Mouse (Mus musculus) monocyte, adult 5-6 weeks (primary cell): ENCODE measurements at regions not wholly inside any gene's neighbourhood (a gene's known extent, or its start where the extent isn't known, plus 50 kb on each side); places are given as distances from the start of the nearest gene placed in this dataset.
"Not testable (repeated sequence)": the region's sequence is repeated elsewhere in the genome, so short reads cannot be mapped to it uniquely, and the experiment has no call there.

Experiments
- ATAC-seq: fragments of 153-309, 156-312 bp; replicated peaks from 2 replicates; pipeline ENCODE4 v1.8.0; 2017; ENCODE audit warnings: mild to moderate bottlenecking; ENCODE audit not compliant: low TSS enrichment, insufficient number of reproducible peaks, severe bottlenecking, poor library complexity, low FRiP score

DNA sequence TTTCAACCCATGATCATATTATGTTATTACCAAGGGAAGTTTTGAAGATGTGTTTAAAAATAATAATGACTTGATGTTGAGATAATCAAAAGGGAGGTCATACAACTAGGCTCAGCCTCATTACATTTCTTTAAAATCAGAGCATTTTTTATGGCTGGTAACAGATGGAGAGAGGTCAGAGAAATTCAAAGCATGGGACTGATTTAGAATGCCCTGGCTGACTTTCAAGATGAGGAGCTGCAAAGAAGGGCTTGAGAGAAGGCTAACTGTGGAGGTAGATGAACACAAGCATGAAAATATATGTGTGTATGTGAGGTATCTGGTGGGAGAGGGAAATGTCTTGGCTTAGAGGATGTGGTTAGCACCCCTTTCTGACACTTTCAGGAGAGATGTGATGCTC, 502.6 kb upstream of the Gdi2 start:
- ATAC-seq: not testable (repeated sequence)

GRCm38 (mm10) chr13:3037010-3037409, 500.9 kb upstream of the Gdi2 start:
- peak; percentile 66; the same call in 1 of the 2 replicates for ATAC-seq

DNA sequence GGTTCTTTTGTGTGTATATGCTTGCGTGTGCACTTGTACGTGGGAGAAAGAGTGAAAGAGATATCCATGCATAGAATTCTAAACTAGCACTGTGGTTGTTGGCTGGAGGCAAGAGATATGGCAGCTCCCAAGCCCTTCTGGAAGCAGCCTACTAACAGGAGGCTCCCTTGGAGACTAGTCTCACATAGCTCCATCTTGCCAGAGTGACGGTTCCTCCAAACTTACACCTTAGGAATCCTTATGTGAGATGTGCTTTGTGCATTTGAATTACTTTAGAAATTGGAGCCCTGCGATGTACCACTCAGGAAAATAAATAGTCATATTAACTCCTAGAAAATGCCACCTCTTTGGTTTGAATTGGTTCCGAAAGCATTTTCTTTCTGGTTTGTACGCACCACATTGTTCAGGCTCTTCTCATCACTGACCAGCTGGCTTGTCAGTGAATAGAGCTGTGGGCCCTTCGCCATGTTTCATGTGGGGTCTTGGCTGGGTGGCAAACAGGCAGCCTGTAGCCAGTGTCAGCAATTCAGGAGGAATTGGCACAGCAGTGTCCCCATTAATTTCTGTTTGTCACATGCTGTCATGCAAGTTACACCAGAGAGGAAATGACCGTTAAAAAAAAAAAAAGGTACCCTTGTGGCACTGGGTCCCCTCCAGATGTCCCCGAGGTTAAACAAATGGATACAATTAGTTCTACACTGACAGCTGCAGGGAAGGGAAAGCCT, 491.3 kb upstream of the Gdi2 start:
- ATAC-seq: not testable (repeated sequence)

DNA sequence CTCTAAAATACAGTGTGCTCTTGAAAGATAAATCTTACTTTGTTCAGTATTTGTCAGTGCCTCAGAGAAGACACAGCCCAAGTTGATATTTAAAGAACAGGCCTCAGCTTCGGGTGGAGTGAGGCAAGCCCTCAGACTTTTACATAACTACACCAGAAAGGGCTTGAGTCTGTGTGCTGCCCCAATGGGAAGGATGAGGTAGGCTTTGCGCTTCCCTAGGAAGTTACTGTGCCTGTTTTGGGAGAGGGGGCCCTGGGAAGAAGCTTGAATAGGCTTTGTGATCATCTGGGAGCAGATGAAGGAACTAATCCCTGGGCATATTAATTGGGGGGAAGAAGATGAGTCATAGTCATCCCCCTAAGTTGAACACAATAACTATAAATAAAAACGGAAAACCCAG, 454.4 kb upstream of the Gdi2 start:
- ATAC-seq: not testable (repeated sequence)

DNA sequence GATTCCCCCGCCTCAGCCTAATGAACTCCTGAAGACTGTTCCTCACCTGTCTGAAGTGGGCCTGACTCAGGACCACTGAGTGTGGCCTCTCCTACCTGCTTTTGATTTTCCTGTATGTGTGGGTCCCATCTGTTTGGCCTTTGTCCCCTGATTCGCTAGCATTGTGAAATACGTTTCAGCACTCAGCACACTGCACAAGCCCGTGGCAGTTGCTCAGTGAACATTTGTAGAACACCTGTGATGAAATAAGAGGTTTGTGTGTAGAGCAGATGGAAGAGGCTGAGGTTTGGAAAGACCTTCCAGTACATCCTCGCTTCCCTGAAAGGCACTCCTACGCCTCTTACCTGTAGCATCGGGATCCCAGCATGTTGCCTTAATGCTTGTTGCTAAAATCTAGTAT, 447.9 kb upstream of the Gdi2 start:
- not testable (repeated sequence) for ATAC-seq

DNA sequence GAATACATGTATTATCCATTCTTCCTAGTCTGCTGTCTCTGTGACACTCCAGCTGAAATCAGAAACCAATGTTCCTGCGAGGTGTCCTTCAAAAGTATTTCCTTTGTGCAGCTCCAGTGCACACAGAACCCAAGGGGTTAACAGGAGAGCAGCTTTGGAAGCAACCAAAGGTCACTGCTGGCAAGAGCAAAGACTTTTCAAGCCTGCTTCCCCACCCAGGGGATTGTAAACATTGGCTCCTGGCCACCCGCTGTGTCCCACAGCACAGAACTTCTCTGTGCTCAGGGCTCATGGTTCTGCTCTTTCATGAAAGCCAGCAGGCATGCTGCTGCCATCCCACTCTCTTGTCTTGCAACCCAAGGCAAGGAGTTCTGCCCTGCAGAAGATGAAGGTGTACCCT, 431.3 kb upstream of the Gdi2 start:
- not testable (repeated sequence) for ATAC-seq

- not testable (repeated sequence) for ATAC-seq
Measured at GRCm38 (mm10) chr13:3128150-3128549, 409.7 kb upstream of the Gdi2 start.

GRCm38 (mm10) chr13:3137281-3137680, 400.6 kb upstream of the Gdi2 start:
- ATAC-seq: not testable (repeated sequence)

- ATAC-seq: no peak
Measured at GRCm38 (mm10) chr13:3138698-3139097, 399.2 kb upstream of the Gdi2 start.

DNA sequence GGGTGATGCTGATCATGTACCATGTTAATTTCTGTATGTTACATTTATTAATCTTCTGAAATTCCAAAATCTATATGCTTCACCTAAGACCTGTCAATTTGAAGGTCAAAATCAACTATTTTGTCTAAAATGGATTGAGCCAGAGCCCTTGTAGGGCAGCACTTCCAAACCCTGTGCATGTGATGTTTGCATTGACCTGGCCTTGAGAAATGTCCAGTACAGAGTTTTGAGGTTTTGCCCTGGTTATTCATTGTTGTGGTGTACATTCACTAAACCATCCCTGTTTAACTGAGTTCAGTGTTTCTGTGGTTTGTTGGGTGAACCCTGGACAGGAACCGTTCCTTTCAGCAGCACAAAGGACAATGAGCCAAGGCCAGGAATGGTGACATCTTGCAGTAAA, 392.4 kb upstream of the Gdi2 start:
- ATAC-seq: not testable (repeated sequence)
